Mouse (Mus musculus): ENCODE data around the gene Casq1. TPM values are rescaled to one million over a fixed set of nuclear protein-coding genes. Genes with fewer than 3 reads are reported as not detected.

The Casq1 gene
- polyA plus RNA-seq, 1 experiment: 2.6 TPM

DNA sequence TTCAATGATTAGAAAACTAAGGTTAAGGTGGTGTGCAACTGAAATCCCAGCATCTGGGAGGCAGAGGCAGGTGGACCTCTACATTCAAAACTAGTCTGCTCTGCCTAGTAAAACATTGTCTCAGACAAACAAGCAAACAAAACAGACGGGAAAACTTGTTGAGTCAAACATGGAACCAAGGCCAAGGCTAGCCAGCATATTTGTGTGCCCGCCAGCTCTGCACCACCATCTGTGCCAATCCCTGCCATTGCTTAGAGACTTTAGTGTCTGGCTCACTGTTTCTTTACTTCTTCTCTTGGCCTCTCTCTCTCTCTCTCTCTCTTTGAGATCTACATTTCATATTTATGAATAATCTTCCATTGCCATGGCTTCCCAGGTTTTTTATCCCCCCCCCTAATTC lies 8.5 kb upstream of the Casq1 start:
- TF ChIP-seq CTCF (IDR thresholded peaks at IDR 0.05; ENCODE audit: borderline replicate concordance, extremely low read depth, insufficient read depth, insufficient read length) (no peak), POLR2A (IDR thresholded peaks at IDR 0.05; ENCODE audit: borderline replicate concordance, extremely low read depth, insufficient read depth, insufficient read length, poor library complexity, severe bottlenecking) (no peak)
- peak; percentile 50 for DNase-seq (ENCODE audit: low read depth)

DNA sequence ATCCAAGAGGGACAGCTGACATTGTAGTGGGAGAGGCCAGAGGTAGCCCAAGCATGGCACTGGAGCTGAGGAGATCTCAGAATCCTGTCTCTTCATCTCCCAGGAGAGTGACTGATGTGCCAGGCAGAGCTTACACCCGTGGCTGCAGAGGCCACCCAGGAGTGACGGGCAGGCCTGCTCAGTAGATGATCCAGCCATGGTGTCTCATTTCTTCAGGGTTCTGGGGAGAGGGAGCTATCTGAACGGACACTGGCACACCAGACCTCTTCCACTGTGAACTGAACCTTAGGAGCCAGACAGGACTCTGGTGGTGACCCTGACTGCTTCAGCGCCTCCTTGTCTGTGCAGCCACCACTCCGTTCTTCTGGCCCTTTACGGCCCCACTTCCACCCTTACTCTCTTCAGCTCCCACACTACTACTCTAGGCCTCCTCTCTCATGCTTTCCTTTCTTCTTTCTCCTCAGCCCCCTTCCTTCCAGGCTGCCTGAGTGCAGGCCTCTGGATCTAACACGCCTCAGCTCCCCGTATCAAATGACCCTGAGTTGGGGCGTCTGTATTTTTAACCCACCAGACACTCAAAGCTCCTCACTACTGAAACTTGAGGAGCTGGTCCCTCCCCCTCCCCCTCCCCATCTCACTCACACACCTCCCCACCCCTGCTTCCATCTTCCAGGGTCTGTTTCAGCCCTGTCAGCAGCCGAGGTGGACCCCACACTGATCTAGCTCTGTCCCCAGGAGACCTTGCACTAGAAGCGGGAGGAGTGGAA lies 1.8 kb upstream of the Casq1 start:
- DNase-seq (ENCODE audit: low read depth): no peak
- TF ChIP-seq POLR2A (IDR thresholded peaks at IDR 0.05; ENCODE audit: borderline replicate concordance, extremely low read depth, insufficient read depth, insufficient read length, poor library complexity, severe bottlenecking): no peak
- TF ChIP-seq CTCF (IDR thresholded peaks at IDR 0.05; ENCODE audit: borderline replicate concordance, extremely low read depth, insufficient read depth, insufficient read length): no peak

GRCm38 (mm10) chr1:172220414-172220813 lies 746 bp upstream of the Casq1 start:
- TF ChIP-seq POLR2A (IDR thresholded peaks at IDR 0.05; ENCODE audit: borderline replicate concordance, extremely low read depth, insufficient read depth, insufficient read length, poor library complexity, severe bottlenecking): no peak
- no peak for TF ChIP-seq CTCF (IDR thresholded peaks at IDR 0.05; ENCODE audit: borderline replicate concordance, extremely low read depth, insufficient read depth, insufficient read length)
- DNase-seq (ENCODE audit: low read depth): peak; percentile 94

- no peak for DNase-seq (ENCODE audit: low read depth)
- TF ChIP-seq POLR2A (IDR thresholded peaks at IDR 0.05; ENCODE audit: borderline replicate concordance, extremely low read depth, insufficient read depth, insufficient read length, poor library complexity, severe bottlenecking): no peak
- no peak for TF ChIP-seq CTCF (IDR thresholded peaks at IDR 0.05; ENCODE audit: borderline replicate concordance, extremely low read depth, insufficient read depth, insufficient read length)
Observed at GRCm38 (mm10) chr1:172218164-172218910, 1.3 kb downstream of the Casq1 start.

DNA sequence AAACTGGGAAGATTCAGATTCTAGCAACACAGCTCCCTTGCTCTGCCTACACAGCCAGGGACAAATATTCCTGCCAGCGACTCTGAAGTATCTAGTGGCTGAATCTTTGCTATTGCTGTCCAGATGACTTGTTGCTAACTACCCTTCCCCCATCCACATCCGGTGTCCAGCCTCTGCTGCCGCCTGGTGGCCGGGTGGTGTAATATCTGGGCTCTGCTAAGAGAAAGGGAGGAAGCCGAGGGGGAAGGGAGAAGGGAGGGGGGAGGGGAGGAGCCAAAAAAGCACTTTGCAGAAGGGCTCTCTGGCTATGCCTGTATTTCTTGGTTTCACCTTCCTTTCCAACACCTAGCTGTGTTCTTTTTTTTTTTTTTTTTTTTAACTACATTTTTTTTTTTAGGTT lies 2.5 kb downstream of the Casq1 start:
- TF ChIP-seq CTCF (IDR thresholded peaks at IDR 0.05; ENCODE audit: borderline replicate concordance, extremely low read depth, insufficient read depth, insufficient read length): peak; percentile 90
- no peak for TF ChIP-seq POLR2A (IDR thresholded peaks at IDR 0.05; ENCODE audit: borderline replicate concordance, extremely low read depth, insufficient read depth, insufficient read length, poor library complexity, severe bottlenecking)
- peak; percentile 97 for DNase-seq (ENCODE audit: low read depth)

- TF ChIP-seq CTCF (IDR thresholded peaks at IDR 0.05; ENCODE audit: borderline replicate concordance, extremely low read depth, insufficient read depth, insufficient read length): no peak
- no peak for TF ChIP-seq POLR2A (IDR thresholded peaks at IDR 0.05; ENCODE audit: borderline replicate concordance, extremely low read depth, insufficient read depth, insufficient read length, poor library complexity, severe bottlenecking)
- peak; percentile 54 for DNase-seq (ENCODE audit: low read depth)
Observed at GRCm38 (mm10) chr1:172214748-172215147, 4.9 kb downstream of the Casq1 start.

DNA sequence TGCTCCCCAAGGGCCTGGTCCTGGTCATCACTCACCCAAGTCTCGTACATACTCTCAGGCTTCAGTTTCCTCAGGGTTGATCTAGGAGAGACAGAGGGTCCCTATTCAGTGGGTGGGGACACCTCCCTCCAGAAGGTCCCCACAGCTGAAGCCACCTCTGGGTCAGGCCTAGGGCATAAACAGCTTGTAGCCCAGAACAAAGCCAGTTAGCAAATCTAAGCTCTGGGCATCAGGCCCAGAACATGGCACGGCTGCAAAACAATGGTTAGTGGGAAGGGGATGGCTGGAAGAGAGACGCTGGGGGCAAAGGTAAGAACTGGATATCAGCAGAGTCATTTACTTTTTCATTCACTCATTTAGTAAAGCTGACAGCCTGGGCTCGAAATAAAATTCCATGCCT lies 5.9 kb downstream of the Casq1 start:
- DNase-seq (ENCODE audit: low read depth): peak; percentile 78

GRCm38 (mm10) chr1:172212776-172213175 lies 6.9 kb downstream of the Casq1 start:
- DNase-seq (ENCODE audit: low read depth): no peak
- TF ChIP-seq CTCF (IDR thresholded peaks at IDR 0.05; ENCODE audit: borderline replicate concordance, extremely low read depth, insufficient read depth, insufficient read length): no peak
- no peak for TF ChIP-seq POLR2A (IDR thresholded peaks at IDR 0.05; ENCODE audit: borderline replicate concordance, extremely low read depth, insufficient read depth, insufficient read length, poor library complexity, severe bottlenecking)

More for the DNA sequence above, 5.9 kb downstream of the Casq1 start:
- TF ChIP-seq POLR2A (IDR thresholded peaks at IDR 0.05; ENCODE audit: borderline replicate concordance, extremely low read depth, insufficient read depth, insufficient read length, poor library complexity, severe bottlenecking) (no peak), CTCF (IDR thresholded peaks at IDR 0.05; ENCODE audit: borderline replicate concordance, extremely low read depth, insufficient read depth, insufficient read length) (no peak)

DNA sequence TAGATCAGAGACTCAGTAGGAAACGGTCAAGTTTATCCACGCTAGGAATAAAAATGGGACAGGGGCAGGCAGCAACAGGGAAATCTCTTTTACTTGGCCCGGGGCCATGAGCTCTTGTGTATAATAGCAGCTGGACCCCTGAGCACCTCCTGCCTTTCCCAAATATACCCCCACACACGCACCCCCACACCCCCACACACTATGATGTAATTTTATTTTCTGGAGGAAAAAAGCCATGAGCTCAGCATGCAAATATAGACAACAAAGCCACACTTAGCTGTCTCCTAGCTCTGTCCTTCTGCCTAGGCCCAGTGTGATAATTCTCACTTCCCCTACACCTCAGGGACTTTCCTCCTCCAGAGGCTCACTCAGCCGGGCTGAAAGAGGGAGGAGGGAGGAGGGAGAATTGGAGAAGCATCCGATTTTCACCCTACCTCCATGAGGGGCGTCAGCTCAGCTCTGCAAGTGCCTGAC lies 12.5 kb downstream of the Casq1 start:
- peak; percentile 72 for DNase-seq (ENCODE audit: low read depth)
- TF ChIP-seq CTCF (IDR thresholded peaks at IDR 0.05; ENCODE audit: borderline replicate concordance, extremely low read depth, insufficient read depth, insufficient read length) (no peak), POLR2A (IDR thresholded peaks at IDR 0.05; ENCODE audit: borderline replicate concordance, extremely low read depth, insufficient read depth, insufficient read length, poor library complexity, severe bottlenecking) (no peak)

GRCm38 (mm10) chr1:172206141-172206917 lies 13.3 kb downstream of the Casq1 start, which contains the start of gene Pea15a:
Gene Pea15a, minus strand, starts transcription at chr1:172206804.
- DNase-seq (ENCODE audit: low read depth): peak; percentile 95
- peak; percentile 67 for TF ChIP-seq POLR2A (IDR thresholded peaks at IDR 0.05; ENCODE audit: borderline replicate concordance, extremely low read depth, insufficient read depth, insufficient read length, poor library complexity, severe bottlenecking)
- TF ChIP-seq CTCF (IDR thresholded peaks at IDR 0.05; ENCODE audit: borderline replicate concordance, extremely low read depth, insufficient read depth, insufficient read length): no peak

DNA sequence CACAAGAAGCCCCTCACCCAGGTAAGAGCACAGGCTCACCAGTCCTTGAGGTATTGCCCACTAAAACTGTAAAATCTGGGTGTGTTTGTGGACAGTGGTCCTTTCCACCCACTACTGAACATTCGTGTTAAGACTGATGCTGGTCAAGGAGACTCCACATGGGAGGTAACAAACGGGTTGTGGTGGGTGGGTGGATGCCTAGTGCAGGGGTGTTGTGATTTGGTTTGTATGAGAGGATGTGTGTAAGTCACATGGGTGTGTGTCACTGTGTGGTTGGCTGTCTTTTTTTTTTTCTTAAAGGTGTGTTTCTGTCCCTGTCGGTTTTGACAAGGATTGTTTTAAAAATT lies 14.0 kb downstream of the Casq1 start:
- DNase-seq (ENCODE audit: low read depth): peak; percentile 59
- TF ChIP-seq CTCF (IDR thresholded peaks at IDR 0.05; ENCODE audit: borderline replicate concordance, extremely low read depth, insufficient read depth, insufficient read length): no peak
- TF ChIP-seq POLR2A (IDR thresholded peaks at IDR 0.05; ENCODE audit: borderline replicate concordance, extremely low read depth, insufficient read depth, insufficient read length, poor library complexity, severe bottlenecking): no peak
